Mouse (Mus musculus) CH12.LX (cell line): ENCODE results near the gene Dgkg. TPM values are rescaled to one million over a fixed set of nuclear protein-coding genes. Genes with fewer than 3 reads are reported as not detected.

Source experiments
- DNase-seq: peaks from one replicate; pipeline ENCODE4 v3.0.0-alpha.2; 2013; ENCODE audit errors: extremely low read depth
- H3K27ac ChIP-seq: 2 replicates; pipeline ENCODE4 v1.5.1; 2012; ENCODE audit warnings: low read depth, mild to moderate bottlenecking, control low read depth, moderate library complexity; ENCODE audit not compliant: insufficient read depth
- H3K27me3 ChIP-seq: replicated peaks from 2 replicates; pipeline ENCODE3; 2012; ENCODE audit warnings: inconsistent platforms
- H3K36me3 ChIP-seq, 2 experiments: replicated peaks in 1 of 2; 2 replicates each; pipeline versions ENCODE3 to v1.6.1; 2012; ENCODE audit warnings: inconsistent platforms in 1 of 2, low read length in 1 of 2, mild to moderate bottlenecking in 1 of 2, mixed read lengths in 1 of 2, moderate library complexity in 1 of 2; ENCODE audit not compliant: control insufficient read depth in 1 of 2, insufficient read depth in 1 of 2
- H3K4me1 ChIP-seq, 2 experiments: 2 replicates each; pipeline ENCODE4 v1.6.1; 2012; ENCODE audit warnings: inconsistent platforms in 1 of 2, moderate library complexity in 1 of 2; ENCODE audit not compliant: insufficient read depth in 2 of 2, control insufficient read depth in 1 of 2
- H3K4me2 ChIP-seq: 2 replicates; pipeline ENCODE4 v1.6.1; 2012; ENCODE audit warnings: low read depth, mild to moderate bottlenecking, control low read depth; ENCODE audit not compliant: poor library complexity, insufficient read depth, severe bottlenecking
- H3K4me3 ChIP-seq, 3 experiments: fragments of 150-350 bp in 1 of 3; sonication (generic) in 1 of 3; replicated peaks in 1 of 3; 2 replicates each; pipeline versions ENCODE3 to v1.5.1; 2011 to 2012; ENCODE audit warnings: low read depth in 2 of 3, low read length in 2 of 3, mild to moderate bottlenecking in 2 of 3, moderate library complexity in 2 of 3, control low read depth in 1 of 3, improper control_type of control experiment in 1 of 3, inconsistent platforms in 1 of 3, mixed read lengths in 1 of 3; ENCODE audit not compliant: poor library complexity in 1 of 3
- H3K79me2 ChIP-seq: replicated peaks from 2 replicates; pipeline ENCODE4 v1.6.1; 2012; ENCODE audit warnings: mild to moderate bottlenecking, moderate library complexity; ENCODE audit not compliant: control insufficient read depth, poor library complexity, insufficient read depth, severe bottlenecking; ENCODE audit errors: extremely low read depth
- H3K9ac ChIP-seq: 2 replicates; pipeline ENCODE4 v1.6.1; 2012; ENCODE audit warnings: low read depth, mild to moderate bottlenecking, control low read depth, moderate library complexity; ENCODE audit not compliant: insufficient read depth
- H3K9me3 ChIP-seq: replicated peaks from 2 replicates; pipeline ENCODE3; 2012; ENCODE audit warnings: low read length, inconsistent platforms, mixed read lengths
- CHD1 ChIP-seq: IDR thresholded peaks from 2 replicates; pipeline ENCODE4 v1.6.1; 2012; ENCODE audit warnings: low read depth, low read length, improper control_type of control experiment, inconsistent platforms
- CTCF ChIP-seq, 2 experiments: IDR thresholded peaks in 1 of 2; conservative IDR thresholded peaks in 1 of 2; 2 replicates each; pipeline ENCODE4 v1.5.1; 2011 to 2012; ENCODE audit warnings: low read depth in 2 of 2, low read length in 2 of 2, improper control_type of control experiment in 1 of 2, inconsistent platforms in 1 of 2, mild to moderate bottlenecking in 1 of 2, moderate library complexity in 1 of 2
- EP300 ChIP-seq: IDR thresholded peaks from 2 replicates; pipeline ENCODE4 v1.6.1; 2011; ENCODE audit warnings: low read length, improper control_type of control experiment
- ETS1 ChIP-seq: conservative IDR thresholded peaks from 2 replicates; pipeline ENCODE4 v1.6.1; 2012; ENCODE audit warnings: low read depth, mild to moderate bottlenecking, inconsistent platforms, low read length, improper control_type of control experiment, moderate library complexity
- GABPA ChIP-seq: IDR thresholded peaks from 2 replicates; pipeline ENCODE4 v1.6.1; 2012; ENCODE audit warnings: low read depth, low read length, improper control_type of control experiment, inconsistent platforms; ENCODE audit not compliant: insufficient replicate concordance
- HCFC1 ChIP-seq: IDR thresholded peaks from 2 replicates; pipeline ENCODE4 v1.6.1; 2012; ENCODE audit warnings: low read depth, mild to moderate bottlenecking, inconsistent platforms, low read length, improper control_type of control experiment
- JUND ChIP-seq: conservative IDR thresholded peaks from 2 replicates; pipeline ENCODE4 v1.6.1; 2011; ENCODE audit warnings: low read depth, low read length, improper control_type of control experiment
- KAT2A ChIP-seq: IDR thresholded peaks from 2 replicates; pipeline ENCODE4 v1.6.1; 2012; ENCODE audit warnings: low read length, improper control_type of control experiment, inconsistent platforms; ENCODE audit not compliant: insufficient replicate concordance
- MAFK ChIP-seq: IDR thresholded peaks from 2 replicates; pipeline ENCODE4 v1.6.1; 2011; ENCODE audit warnings: low read length, improper control_type of control experiment; ENCODE audit not compliant: insufficient replicate concordance
- MAX ChIP-seq: IDR thresholded peaks from 2 replicates; pipeline ENCODE4 v1.6.1; 2011; ENCODE audit warnings: low read length, improper control_type of control experiment
- MAZ ChIP-seq: IDR thresholded peaks from 2 replicates; pipeline ENCODE4 v1.6.1; 2012; ENCODE audit warnings: low read depth, mild to moderate bottlenecking, inconsistent platforms, low read length, improper control_type of control experiment, moderate library complexity
- NELFE ChIP-seq: IDR thresholded peaks from 2 replicates; pipeline ENCODE4 v1.6.1; 2011; ENCODE audit warnings: low read depth, low read length, improper control_type of control experiment
- NRF1 ChIP-seq: IDR thresholded peaks from 2 replicates; pipeline ENCODE4 v1.6.1; 2014; ENCODE audit warnings: low read depth, mild to moderate bottlenecking, inconsistent platforms, low read length, improper control_type of control experiment, moderate library complexity
- PAX5 ChIP-seq: IDR thresholded peaks from 2 replicates; pipeline ENCODE4 v1.6.1; 2012; ENCODE audit warnings: low read length, inconsistent platforms, mixed read lengths
- POLR2A ChIP-seq: IDR thresholded peaks from 2 replicates; pipeline ENCODE4 v1.6.1; 2011; ENCODE audit warnings: low read depth, mild to moderate bottlenecking, improper control_type of control experiment, low read length
- POLR2AphosphoS2 ChIP-seq: IDR thresholded peaks from 2 replicates; pipeline ENCODE4 v1.6.1; 2011; ENCODE audit warnings: low read depth, low read length, improper control_type of control experiment
- RAD21 ChIP-seq: IDR thresholded peaks from 2 replicates; pipeline ENCODE4 v1.6.1; 2011; ENCODE audit warnings: low read depth, mild to moderate bottlenecking, low read length, improper control_type of control experiment, moderate library complexity
- RCOR1 ChIP-seq: conservative IDR thresholded peaks from 2 replicates; pipeline ENCODE4 v1.6.1; 2012; ENCODE audit warnings: low read depth, mild to moderate bottlenecking, inconsistent platforms, low read length, improper control_type of control experiment
- SMC3 ChIP-seq: IDR thresholded peaks from 2 replicates; pipeline ENCODE4 v1.6.1; 2011; ENCODE audit warnings: low read depth, low read length, improper control_type of control experiment
- TBP ChIP-seq: conservative IDR thresholded peaks from 2 replicates; pipeline ENCODE4 v1.6.1; 2011; ENCODE audit warnings: low read depth, low read length, improper control_type of control experiment
- TCF12 ChIP-seq: IDR thresholded peaks from 2 replicates; pipeline ENCODE4 v1.6.1; 2014; ENCODE audit warnings: low read depth, mild to moderate bottlenecking, inconsistent platforms, low read length, improper control_type of control experiment
- UBTF ChIP-seq: IDR thresholded peaks from 2 replicates; pipeline ENCODE4 v1.6.1; 2012; ENCODE audit warnings: low read depth, mild to moderate bottlenecking, inconsistent platforms, low read length, improper control_type of control experiment, moderate library complexity
- USF1 ChIP-seq: IDR thresholded peaks from 2 replicates; pipeline ENCODE4 v1.6.1; 2014; ENCODE audit warnings: low read depth, mild to moderate bottlenecking, inconsistent platforms, low read length, improper control_type of control experiment
- USF2 ChIP-seq: conservative IDR thresholded peaks from 2 replicates; pipeline ENCODE4 v1.6.1; 2011; ENCODE audit warnings: low read depth, low read length, improper control_type of control experiment
- ZC3H11A ChIP-seq: IDR thresholded peaks from 2 replicates; pipeline ENCODE4 v1.6.1; 2012; ENCODE audit warnings: low read depth, mild to moderate bottlenecking, inconsistent platforms, low read length, improper control_type of control experiment
- ZKSCAN1 ChIP-seq: IDR thresholded peaks from 2 replicates; pipeline ENCODE4 v1.6.1; 2012; ENCODE audit warnings: low read depth, inconsistent platforms, low read length, improper control_type of control experiment, borderline replicate concordance
- ZMIZ1 ChIP-seq: IDR thresholded peaks from 2 replicates; pipeline ENCODE4 v1.6.1; 2012; ENCODE audit warnings: low read depth, mild to moderate bottlenecking, inconsistent platforms, low read length, improper control_type of control experiment
- ZNF384 ChIP-seq: IDR thresholded peaks from 2 replicates; pipeline ENCODE4 v1.6.1; 2012; ENCODE audit warnings: low read depth, low read length, improper control_type of control experiment, inconsistent platforms
- dilution Hi-C: fragments of 300-500 bp; cut with MboI; formaldehyde crosslinking; loops from 2 replicates; pipeline ENCODE4 v1.14.3; 2020; ENCODE audit warnings: low sequenced_read_pairs; ENCODE audit not compliant: extremely low pct_unique_long_range_greater_than_20kb, extremely low pct_ligation_motif_present
- in situ Hi-C: fragments of 300-500 bp; cut with MboI; formaldehyde crosslinking; loops from 3 replicates; pipeline ENCODE4 v1.14.3; 2019; ENCODE audit warnings: low sequenced_read_pairs, low pct_ligation_motif_present, low pct_unique_long_range_greater_than_20kb, mixed read lengths
- polyA plus RNA-seq: library from polyadenylated mRNA; unstranded; fragments of >175 nt; gene quantifications from 2 replicates; pipeline ENCODE4 v1.2.1, GENCODE M21; 2012; ENCODE audit warnings: low read depth; ENCODE audit not compliant: insufficient read length
- total RNA-seq, 2 experiments: library from RNA; depleted of rRNA; stranded (reverse); fragments of 300-350 nt in 1 of 2; fragments of >200 nt in 1 of 2; gene quantifications; 2 replicates each; pipeline ENCODE4 v1.2.3; 2012 to 2014

Dgkg gene
- total and polyA plus RNA-seq, 3 experiments, result 2.0 to 9.2 (median 3.0) TPM

GRCm38 (mm10) chr16:22510861-22511637 is 146.0 kb downstream of the Dgkg start:
- Histone ChIP-seq H3K79me2 (no peaks in the 10 kb centered on the region), H3K4me3 (no peak overlapping the region), H3K4me2 (no peak overlapping the region)
- in situ Hi-C loops, result no loop called here
- DNase-seq, result no peak
- TF ChIP-seq GABPA (no peak), JUND (no peak), ZC3H11A (no peak), POLR2AphosphoS2 (no peak), RAD21 (no peak), UBTF (no peak), ZMIZ1 (no peak), CHD1 (no peak), NELFE (no peak), POLR2A (no peak), MAZ (no peak), MAFK (no peak), USF2 (no peak), ZNF384 (no peak), EP300 (no peak), HCFC1 (no peak)
- TF ChIP-seq, all 38 proteins: peak for 0
- Histone ChIP-seq H3K27me3 (no peaks in the 10 kb centered on the region), H3K27ac (no peak overlapping the region), H3K4me1 (peaks cover 5% of the 10 kb centered on the region in 2 experiments; a peak in 1 of 4 replicates), H3K36me3 (peaks cover 0 to 2% of the 10 kb centered on the region in 2 experiments), H3K9ac (no peak overlapping the region), H3K9me3 (peaks cover 3% of the 10 kb centered on the region)
- dilution Hi-C loops, result no loop called here

- H3K27ac ChIP-seq, result no peak overlapping the region
- TF ChIP-seq ZMIZ1 (no peak), USF1 (no peak), ETS1 (no peak), ZKSCAN1 (no peak), CHD1 (no peak), MAX (no peak), TCF12 (no peak), KAT2A (no peak), POLR2AphosphoS2 (no peak), CTCF (conservative IDR thresholded peaks at IDR 0.05 in 1 of 2, IDR thresholded peaks at IDR 0.05 in 1 of 2; ENCODE audit: low read depth in 2 of 2, low read length in 2 of 2) (no peak), TBP (no peak), SMC3 (no peak), RCOR1 (no peak), RAD21 (no peak), NRF1 (no peak), PAX5 (no peak), HCFC1 (no peak)
- H3K4me3 ChIP-seq, result no peak overlapping the region
- H3K4me1 ChIP-seq, result peaks cover 5% of the 10 kb centered on the region in 2 experiments; a peak in 1 of 4 replicates
- no peak overlapping the region for H3K4me2 ChIP-seq
- no peak for DNase-seq
- no peak overlapping the region for H3K9ac ChIP-seq
- H3K79me2 ChIP-seq, result no peaks in the 10 kb centered on the region
- dilution Hi-C loops (no loop called here), in situ Hi-C loops (no loop called here)
- peaks cover 0 to 2% of the 10 kb centered on the region in 2 experiments for H3K36me3 ChIP-seq
- peaks cover 3% of the 10 kb centered on the region for H3K9me3 ChIP-seq
- H3K27me3 ChIP-seq, result no peaks in the 10 kb centered on the region
Observed at GRCm38 (mm10) chr16:22508936-22509563, 148.0 kb downstream of the Dgkg start.
